Mouse (Mus musculus) C2C12 (cell line): ENCODE data around the gene Kcnma1. TPM values are rescaled to one million over a fixed set of nuclear protein-coding genes. Genes with fewer than 3 reads are reported as not detected.

Experiments
- H3K27me3 ChIP-seq: one replicate; pipeline ENCODE4 v1.6.1; 2011; ENCODE audit not compliant: control insufficient read depth, insufficient read depth, insufficient read length
- H3K36me3 ChIP-seq: one replicate; pipeline ENCODE4 v1.6.1; 2011; ENCODE audit not compliant: control insufficient read depth, insufficient read depth
- H3K4me3 ChIP-seq: one replicate; pipeline ENCODE4 v1.5.1; 2011; ENCODE audit warnings: mild to moderate bottlenecking, control low read depth; ENCODE audit not compliant: poor library complexity, insufficient read depth, severe bottlenecking
- H3K79me2 ChIP-seq: one replicate; pipeline ENCODE4 v1.6.1; 2011; ENCODE audit not compliant: control insufficient read depth, insufficient read depth
- H3K79me3 ChIP-seq: one replicate; pipeline ENCODE4 v1.6.1; 2011; ENCODE audit warnings: low read depth, control low read depth
- H3ac ChIP-seq: one replicate; pipeline ENCODE3; 2011; ENCODE audit warnings: low read depth; ENCODE audit not compliant: control insufficient read depth, insufficient read length
- CEBPB ChIP-seq: IDR thresholded peaks from one replicate; pipeline ENCODE4 v1.6.1; 2011; ENCODE audit warnings: low read depth, mild to moderate bottlenecking, control low read depth, moderate library complexity
- CTCF ChIP-seq: IDR thresholded peaks from one replicate; pipeline ENCODE4 v1.5.1; 2011; ENCODE audit not compliant: control insufficient read depth, insufficient read depth, insufficient read length
- FOSL1 ChIP-seq: IDR thresholded peaks from one replicate; pipeline ENCODE4 v1.8.0; 2011; ENCODE audit warnings: mild to moderate bottlenecking, low read length; ENCODE audit not compliant: poor library complexity, insufficient read depth, severe bottlenecking
- MAX ChIP-seq: IDR thresholded peaks from one replicate; pipeline ENCODE4 v1.6.1; 2011; ENCODE audit warnings: mild to moderate bottlenecking, control low read depth
- MYOD1 ChIP-seq: IDR thresholded peaks from one replicate; pipeline ENCODE4 v1.6.1; 2011; ENCODE audit warnings: low read depth; ENCODE audit not compliant: control insufficient read depth, insufficient read length
- MYOG ChIP-seq: IDR thresholded peaks from one replicate; pipeline ENCODE4 v1.6.1; 2011; ENCODE audit not compliant: control insufficient read depth, insufficient read length; ENCODE audit errors: extremely low read depth
- USF1 ChIP-seq: IDR thresholded peaks from one replicate; pipeline ENCODE4 v1.6.1; 2011; ENCODE audit warnings: low read depth, mild to moderate bottlenecking, control low read depth, moderate library complexity
- polyA plus RNA-seq: library from polyadenylated mRNA; unstranded; fragments of >200 nt; fragmentation: generic; extraction: Trizol; gene quantifications from one replicate; pipeline ENCODE4 v1.2.1, GENCODE M21; 2012; ENCODE audit warnings: missing spikeins

Gene Kcnma1
- polyA plus RNA-seq, 1 experiment, result not detected

- H3K79me3 ChIP-seq, result no peaks in the 10 kb centered on the region
- H3K4me3 ChIP-seq, result no peak overlapping the region
- no peaks in the 10 kb centered on the region for H3K79me2 ChIP-seq
- TF ChIP-seq CTCF (no peak), MYOG (no peak), FOSL1 (no peak), USF1 (no peak), CEBPB (no peak), MYOD1 (no peak), MAX (no peak)
- H3K27me3 ChIP-seq, result peaks cover 11% of the 10 kb centered on the region
- no peaks in the 10 kb centered on the region for H3K36me3 ChIP-seq
- H3ac ChIP-seq, result no peak overlapping the region
Observed at GRCm38 (mm10) chr14:23929168-23929567, 85.1 kb downstream of the Kcnma1 start.

- H3K27me3 ChIP-seq, result peaks cover 7% of the 10 kb centered on the region
- H3ac ChIP-seq, result no peak overlapping the region
- no peak overlapping the region for H3K4me3 ChIP-seq
- no peaks in the 10 kb centered on the region for H3K79me3 ChIP-seq
- TF ChIP-seq MYOD1, result no peak
- no peak for TF ChIP-seq USF1
- no peak for TF ChIP-seq CEBPB
- no peak for TF ChIP-seq CTCF
- TF ChIP-seq MAX, result no peak
- TF ChIP-seq FOSL1, result no peak
- TF ChIP-seq MYOG, result no peak
- H3K36me3 ChIP-seq, result no peaks in the 10 kb centered on the region
- H3K79me2 ChIP-seq, result no peaks in the 10 kb centered on the region
Observed at GRCm38 (mm10) chr14:23923356-23923755, 90.9 kb downstream of the Kcnma1 start.

GRCm38 (mm10) chr14:23922755-23923154, 91.5 kb downstream of the Kcnma1 start:
- TF ChIP-seq MYOD1 (no peak), USF1 (no peak), FOSL1 (no peak), MYOG (no peak), CEBPB (no peak), CTCF (no peak)
- Histone ChIP-seq H3ac (no peak overlapping the region), H3K4me3 (no peak overlapping the region), H3K79me3 (no peaks in the 10 kb centered on the region), H3K27me3 (peaks cover 7% of the 10 kb centered on the region), H3K79me2 (no peaks in the 10 kb centered on the region), H3K36me3 (no peaks in the 10 kb centered on the region)

GRCm38 (mm10) chr14:23911108-23911629, 103.1 kb downstream of the Kcnma1 start:
- no peaks in the 10 kb centered on the region for H3K27me3 ChIP-seq
- no peaks in the 10 kb centered on the region for H3K79me2 ChIP-seq
- no peaks in the 10 kb centered on the region for H3K79me3 ChIP-seq
- H3ac ChIP-seq, result no peak overlapping the region
- TF ChIP-seq FOSL1, result no peak
- TF ChIP-seq CTCF, result no peak
- TF ChIP-seq MYOD1, result no peak
- TF ChIP-seq CEBPB, result no peak
- TF ChIP-seq MYOG, result no peak
- TF ChIP-seq USF1, result no peak
- no peak for TF ChIP-seq MAX
- no peaks in the 10 kb centered on the region for H3K36me3 ChIP-seq
- H3K4me3 ChIP-seq, result no peak overlapping the region

GRCm38 (mm10) chr14:23908564-23908963, 105.7 kb downstream of the Kcnma1 start:
- H3K27me3 ChIP-seq, result peaks cover 4% of the 10 kb centered on the region
- H3K4me3 ChIP-seq, result no peak overlapping the region
- TF ChIP-seq MYOG (no peak), CEBPB (no peak), MAX (no peak), MYOD1 (no peak), USF1 (no peak), CTCF (no peak), FOSL1 (no peak)
- no peaks in the 10 kb centered on the region for H3K36me3 ChIP-seq
- no peaks in the 10 kb centered on the region for H3K79me2 ChIP-seq
- no peaks in the 10 kb centered on the region for H3K79me3 ChIP-seq
- H3ac ChIP-seq, result no peak overlapping the region

- Histone ChIP-seq H3K79me3 (no peaks in the 10 kb centered on the region), H3K79me2 (no peaks in the 10 kb centered on the region), H3K27me3 (peaks cover 14% of the 10 kb centered on the region), H3K36me3 (no peaks in the 10 kb centered on the region), H3K4me3 (no peak overlapping the region), H3ac (no peak overlapping the region)
- TF ChIP-seq CTCF, result no peak
- no peak for TF ChIP-seq MAX
- TF ChIP-seq USF1, result no peak
- no peak for TF ChIP-seq CEBPB
- TF ChIP-seq FOSL1, result no peak
- TF ChIP-seq MYOD1, result no peak
- no peak for TF ChIP-seq MYOG
Observed at GRCm38 (mm10) chr14:23902636-23903279, 111.5 kb downstream of the Kcnma1 start.
